Mouse (Mus musculus): Measurements from ENCODE around the gene Scg5.

The Scg5 gene

DNA sequence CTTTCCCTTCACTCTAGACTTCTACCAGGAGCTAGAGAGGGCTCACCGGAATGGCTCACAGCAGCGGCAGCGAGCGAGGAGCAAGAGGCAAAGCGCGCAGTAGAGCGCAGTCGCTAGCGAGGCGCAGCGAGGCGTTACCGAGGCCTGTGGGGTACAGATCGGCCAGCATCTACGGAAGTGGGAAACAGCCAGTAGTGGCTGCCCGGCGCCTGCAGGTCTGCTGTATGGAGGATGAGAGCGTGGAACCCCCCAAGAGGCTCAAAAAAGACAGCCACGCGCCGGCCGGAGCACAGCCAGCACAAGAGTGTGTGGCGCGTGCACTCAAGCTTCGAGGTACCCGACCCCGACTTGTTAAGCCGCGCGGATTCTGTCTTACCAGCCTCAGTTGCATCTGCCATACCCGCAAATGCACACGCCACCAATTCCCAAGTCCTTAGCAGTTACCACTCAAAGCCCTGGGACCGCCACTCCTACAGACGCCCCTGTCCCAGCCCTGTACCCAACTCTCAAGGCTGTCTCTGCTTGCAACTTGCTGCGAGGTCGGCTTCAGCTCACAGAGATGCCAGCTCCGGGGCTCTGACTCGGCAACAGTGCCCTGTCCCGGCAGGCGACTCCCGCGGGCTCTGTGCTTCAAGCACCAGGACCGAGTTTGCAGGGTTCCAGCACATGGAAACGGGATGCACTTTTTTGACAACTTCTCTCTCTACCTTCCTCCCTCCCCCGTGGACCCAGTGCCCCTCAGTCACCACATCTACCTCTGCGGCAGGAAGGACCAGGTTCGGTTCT is 71.2 kb downstream of the Scg5 start:
- DNase-seq (ENCODE audit: low read depth, low spot score): no peak

DNA sequence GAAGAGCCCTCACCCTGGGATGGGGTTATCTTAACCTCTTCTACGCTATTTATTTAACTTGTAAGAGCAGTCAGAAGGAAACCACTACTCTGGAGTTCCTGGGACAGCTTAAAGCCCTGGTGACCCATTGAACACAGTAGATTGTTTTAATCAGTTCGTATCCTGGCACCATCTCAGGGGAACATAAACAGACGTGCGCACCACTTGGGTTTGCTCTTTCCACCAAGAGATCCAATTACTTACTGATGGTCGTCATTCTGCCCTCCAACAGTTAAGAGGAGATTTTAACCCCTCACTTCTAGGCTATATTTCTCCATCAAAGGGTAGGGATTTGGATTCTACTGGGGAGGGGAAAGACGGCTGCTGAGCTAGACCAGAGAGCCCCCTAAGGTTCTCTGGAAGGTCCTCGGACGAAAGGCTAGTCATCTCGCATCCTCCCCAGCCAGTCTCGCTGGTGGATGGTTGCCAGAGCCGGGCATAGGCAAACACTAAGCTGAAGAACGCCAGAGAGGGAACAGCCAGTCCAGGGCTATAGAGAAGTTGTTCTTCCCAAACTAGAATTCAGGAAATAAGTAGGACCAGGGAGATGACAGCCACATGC is 71.9 kb downstream of the Scg5 start:
- no peak for DNase-seq (ENCODE audit: low read depth, low spot score)

DNA sequence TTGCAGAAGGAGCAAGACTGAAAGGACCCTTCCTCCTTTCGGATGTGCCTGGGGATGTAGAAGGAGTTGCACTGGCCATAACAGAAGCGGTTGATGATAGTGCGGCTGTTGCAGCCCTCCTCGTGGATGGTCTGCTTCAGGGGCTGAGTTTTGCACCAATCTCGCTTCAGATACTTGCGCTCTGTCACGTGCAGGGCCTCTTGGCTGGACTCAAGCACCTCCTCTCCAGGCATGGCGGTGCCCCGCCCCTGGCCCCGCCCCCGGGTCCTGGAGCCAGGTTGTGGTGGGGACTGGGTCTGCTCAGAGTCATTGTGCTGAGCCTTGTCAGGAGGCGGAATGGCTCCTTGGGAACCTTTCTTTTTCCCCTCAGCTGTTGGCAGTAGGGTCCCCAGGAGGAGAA is 79.2 kb downstream of the Scg5 start:
- DNase-seq (ENCODE audit: low read depth, low spot score): no peak

DNA sequence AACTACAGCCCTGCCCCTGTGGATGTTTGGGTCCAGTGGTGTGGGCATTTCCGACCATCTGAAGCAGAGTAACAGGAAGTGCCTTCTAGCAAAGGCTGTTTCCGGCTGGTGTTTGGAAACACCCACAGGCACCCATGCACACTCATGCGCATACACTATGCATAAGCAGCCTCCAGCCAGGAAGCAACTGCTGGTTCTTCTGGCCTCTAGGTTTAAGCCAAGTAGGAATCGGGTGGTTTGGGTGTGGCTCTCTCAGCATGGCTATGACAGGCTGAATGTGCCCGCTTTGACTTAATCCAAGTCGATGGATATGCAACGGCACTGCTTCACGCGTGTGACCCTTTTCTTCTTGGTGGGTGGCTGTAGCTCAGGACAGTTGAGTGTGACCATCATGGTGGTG is 79.6 kb downstream of the Scg5 start:
- no peak for DNase-seq (ENCODE audit: low read depth, low spot score)

DNA sequence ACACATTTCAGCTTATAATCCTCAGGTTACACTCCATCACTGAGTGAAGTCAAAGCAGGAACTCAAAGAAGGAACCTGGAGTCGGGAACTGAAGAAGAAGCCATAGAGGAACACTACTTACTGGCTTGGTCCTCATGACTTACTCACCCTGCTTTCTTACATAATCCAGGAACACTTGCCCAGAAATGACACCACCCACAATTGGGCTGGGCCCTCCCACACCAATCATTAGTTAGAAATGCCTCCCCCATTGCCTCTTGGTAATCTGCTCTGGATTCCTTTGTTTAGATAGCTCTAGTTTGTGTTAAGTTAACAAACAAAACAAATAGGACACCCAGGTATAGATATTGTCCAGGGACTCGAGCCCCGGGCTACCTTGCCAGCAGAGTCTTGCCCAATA is 100.3 kb downstream of the Scg5 start:
- DNase-seq (ENCODE audit: low read depth, low spot score): no peak

Data from embryo, embryonic 11.5 days (tissue).